Mouse (Mus musculus) kidney, postnatal 25 days (tissue): ENCODE data around the gene Hhat.
A peak's percentile ranks its signal among the peaks of the same experiment; 100 is the strongest.

ENCODE experiments used
- DNase-seq, 2 experiments: peaks; one replicate each; pipeline ENCODE4 v3.0.0; 2021; ENCODE audit warnings: mixed read lengths in 2 of 2

Gene Hhat

DNA sequence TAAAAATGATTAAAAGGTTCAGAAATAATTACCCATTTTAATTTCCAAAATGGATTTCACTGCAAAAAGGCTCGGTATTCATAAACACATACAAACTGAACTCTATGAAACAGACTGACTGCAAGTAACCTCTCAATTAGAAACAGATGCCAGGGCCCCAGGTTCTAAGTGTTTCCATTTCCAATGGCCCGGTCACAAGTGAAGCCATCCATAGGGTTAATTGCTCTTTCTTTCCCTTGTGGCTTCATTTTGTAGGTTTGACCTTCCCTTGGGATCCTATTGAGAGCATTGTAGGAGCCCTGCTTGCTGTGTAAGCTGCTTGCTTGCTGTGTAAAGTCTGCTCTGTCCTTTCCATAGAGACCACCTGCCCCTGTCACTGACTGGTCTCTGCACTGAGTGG, 123.7 kb downstream of the Hhat start:
- DNase-seq, result no peak

DNA sequence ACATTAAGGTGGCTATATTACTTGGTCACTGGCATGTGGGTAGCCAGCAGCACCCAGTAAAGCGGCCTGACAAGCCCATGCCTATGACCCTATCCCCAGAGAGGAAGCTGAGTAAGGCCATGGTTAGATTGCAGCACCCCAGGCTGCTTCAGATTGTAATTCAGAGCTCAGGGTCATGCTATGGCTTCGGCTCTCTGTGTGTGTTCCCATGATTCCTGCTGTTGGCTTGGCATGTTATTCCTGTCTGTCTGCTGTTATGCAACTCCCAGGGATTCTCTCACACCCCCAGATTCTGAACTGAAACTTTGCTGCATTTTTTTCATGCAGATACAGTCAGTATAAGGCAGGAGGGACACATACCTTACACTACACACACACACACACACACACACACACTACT, 128.9 kb downstream of the Hhat start:
- no peak for DNase-seq

DNA sequence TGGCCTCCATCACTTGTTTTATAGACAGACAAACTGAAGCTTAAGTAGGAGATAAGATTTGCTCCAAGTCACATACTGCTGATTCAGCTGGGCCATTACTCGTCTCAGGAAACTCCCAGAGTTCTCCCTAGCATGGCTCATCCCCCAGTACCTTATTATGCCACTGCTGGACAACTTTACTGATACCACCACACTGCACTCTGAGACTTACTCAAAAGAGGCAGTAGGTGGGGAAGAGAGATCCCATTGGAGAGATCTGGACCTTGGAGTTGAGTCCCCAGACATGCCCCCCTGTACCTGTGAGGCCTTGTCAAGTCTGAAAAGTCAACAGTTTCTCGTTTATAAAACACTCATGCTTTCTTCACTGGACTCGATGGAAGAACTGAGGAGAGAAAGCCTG, 131.8 kb downstream of the Hhat start:
- DNase-seq, result no peak

DNA sequence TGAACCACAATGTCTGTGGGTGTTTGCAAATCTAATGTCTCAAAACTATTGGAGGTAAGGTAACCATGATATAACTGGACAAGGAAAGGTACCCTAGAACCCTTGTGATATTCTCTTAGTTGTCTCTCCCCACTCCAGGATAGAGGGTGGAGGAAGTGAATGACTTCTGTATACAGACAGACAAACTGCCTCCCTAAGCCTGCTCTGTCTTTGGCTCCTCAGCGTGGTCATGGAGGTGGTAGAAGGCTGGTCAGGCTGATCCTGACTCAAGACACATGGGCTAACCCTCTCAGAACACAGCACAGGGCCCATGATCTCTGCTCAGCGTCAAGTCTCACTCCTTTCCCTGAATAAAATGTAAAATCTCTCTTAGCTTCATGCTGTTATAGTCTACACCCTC, 149.2 kb downstream of the Hhat start:
- DNase-seq, result no peak

DNA sequence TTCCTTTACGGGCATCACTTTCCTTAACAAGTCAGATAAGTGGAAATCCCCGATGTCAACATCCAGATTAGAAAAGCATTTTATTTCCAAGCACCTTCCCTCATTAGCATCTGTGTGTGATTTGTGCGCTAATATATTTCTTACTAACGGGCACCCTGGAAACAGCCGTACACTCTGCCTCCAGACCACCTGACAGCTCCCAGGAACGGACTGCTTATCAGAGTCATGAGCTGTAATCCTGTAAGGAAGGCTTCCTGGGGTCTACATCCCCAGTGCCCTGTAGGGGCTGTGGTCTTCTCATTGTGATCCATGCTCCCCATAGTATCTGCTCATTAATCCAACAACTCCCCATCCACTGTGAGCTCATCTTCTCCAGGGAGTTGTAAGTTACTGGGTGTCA, 157.8 kb downstream of the Hhat start:
- DNase-seq, result no peak

DNA sequence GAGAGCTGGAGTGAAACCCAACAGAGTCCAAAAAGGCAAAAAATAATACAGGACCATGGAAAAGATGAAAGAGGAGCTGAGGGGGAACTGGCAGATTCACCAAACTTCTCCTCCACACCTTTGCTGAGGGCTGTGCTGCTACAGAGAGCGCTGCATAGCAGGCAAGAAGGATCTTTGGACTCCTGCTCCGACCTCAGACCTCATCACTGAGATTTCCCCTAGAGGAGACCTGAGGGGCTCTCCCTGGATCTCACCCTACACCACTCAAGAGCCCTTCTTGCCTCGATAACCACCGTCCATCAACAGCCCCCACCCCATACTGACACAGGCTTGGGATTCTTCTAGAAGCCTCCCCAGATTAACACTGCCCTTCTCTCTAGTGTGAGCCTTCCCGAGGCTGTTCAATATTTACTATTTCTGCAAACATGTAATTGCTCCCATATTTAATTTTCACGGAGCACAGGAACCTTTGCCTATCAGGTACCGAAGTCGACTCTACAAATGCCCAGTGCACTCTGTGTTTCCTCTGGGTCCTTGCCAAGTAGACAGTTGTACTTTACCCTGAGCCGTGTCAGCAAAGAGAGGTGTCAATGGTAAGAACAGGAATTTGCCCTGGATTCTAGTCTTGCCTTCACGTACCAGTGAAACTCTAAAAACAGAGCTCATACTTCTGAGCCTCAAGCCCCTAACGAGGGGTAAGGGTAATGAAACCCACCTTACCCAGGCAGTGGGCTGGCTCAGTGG, 158.9 kb downstream of the Hhat start:
- DNase-seq, result peak; percentile 78 to 81

DNA sequence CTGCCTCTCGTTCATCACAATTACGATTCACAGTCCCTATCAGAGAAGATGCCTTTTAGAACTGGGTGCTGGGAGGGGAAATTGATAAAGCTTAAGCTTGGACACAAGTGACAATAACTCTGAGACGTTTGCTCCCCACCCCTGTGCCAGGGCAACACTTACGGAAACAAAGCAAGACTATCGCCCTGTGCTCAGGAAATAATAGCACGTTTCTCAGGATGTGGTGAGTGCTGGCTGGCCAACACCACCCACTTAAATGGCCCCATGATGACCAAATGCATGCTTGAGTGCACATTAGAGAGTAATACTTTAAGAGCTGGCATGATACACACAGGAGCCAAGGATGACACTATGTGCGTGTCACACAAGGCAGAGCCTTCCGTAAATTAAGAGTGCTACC, 164.1 kb downstream of the Hhat start:
- DNase-seq, result no peak

DNA sequence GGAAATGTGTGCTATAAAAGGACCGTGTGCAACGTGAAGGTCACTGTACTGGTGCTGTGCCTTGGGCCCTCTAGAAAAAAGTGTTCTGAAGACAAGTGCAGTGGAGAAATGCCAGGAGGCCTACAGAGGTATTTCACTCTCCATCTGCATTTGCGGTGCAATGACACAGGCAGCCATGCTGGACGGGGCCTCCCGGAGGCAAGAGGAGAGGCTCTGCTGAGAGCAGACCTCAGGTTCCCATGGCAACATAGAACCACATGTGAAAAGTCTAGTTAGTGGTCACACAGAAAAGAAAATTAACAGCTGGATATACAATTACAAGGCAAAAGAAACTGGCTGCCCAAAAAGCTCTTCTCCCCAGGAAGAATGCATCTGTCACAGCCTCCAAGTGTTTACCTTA, 166.6 kb downstream of the Hhat start:
- no peak for DNase-seq

DNA sequence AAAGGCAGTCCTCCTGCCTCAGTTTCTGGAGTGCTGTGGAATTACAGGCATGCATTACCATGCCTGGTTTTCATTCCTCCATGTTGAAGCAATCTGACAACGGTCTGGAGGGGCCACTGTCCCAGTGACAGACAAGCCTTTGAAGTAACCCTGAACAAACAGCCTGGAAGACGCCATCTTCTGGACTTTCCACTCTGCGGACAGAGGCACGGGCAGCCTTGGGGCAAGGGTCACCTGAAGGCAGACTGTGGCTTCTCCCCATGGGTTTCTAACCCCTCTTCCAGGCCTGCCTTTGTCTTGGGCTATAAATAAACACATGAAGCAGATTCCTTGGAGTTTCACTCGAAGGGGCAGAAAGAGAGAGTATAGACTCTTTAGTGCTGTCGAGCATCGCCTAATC, 167.5 kb downstream of the Hhat start:
- DNase-seq, result peak; percentile 19 to 57

DNA sequence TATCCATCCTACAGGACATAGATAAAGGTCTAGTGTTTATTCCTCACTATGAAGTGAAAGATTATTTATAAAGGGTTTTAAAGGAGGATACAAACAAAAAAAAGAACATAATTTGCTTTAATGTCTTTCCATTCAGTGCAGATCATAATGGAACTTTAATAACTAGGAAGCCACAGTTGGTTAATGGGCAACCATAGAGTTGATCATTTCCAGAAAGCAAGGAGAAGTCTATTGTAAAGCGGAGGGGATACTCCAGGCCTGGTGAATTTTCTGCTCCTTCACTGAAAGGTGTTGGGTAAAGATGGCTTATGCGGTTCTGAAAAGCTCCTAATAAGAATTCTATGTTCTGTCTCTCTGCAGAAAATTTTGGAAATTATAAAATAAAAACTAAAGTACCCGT, 169.8 kb downstream of the Hhat start:
- peak in 1 of 2 experiments; percentile 12 for DNase-seq

DNA sequence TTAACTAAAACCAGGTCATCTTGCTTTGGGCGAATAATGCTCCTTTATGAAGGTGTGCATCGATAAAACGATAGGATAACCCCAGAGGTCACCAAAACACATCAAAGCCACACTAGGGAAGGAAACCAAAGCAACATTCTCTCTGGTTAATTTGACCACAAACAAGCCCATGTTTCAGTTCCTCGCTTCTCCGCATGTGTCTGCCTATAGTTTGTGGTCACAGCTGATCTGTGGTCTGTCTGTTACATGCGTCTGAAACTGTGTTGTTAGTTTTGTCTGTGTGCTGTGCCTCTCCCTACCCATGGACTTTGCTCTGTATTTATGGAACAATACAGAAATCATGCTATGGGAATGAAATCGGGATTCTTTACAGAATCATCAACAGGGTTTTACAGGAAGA, 171.3 kb downstream of the Hhat start:
- DNase-seq, result no peak

DNA sequence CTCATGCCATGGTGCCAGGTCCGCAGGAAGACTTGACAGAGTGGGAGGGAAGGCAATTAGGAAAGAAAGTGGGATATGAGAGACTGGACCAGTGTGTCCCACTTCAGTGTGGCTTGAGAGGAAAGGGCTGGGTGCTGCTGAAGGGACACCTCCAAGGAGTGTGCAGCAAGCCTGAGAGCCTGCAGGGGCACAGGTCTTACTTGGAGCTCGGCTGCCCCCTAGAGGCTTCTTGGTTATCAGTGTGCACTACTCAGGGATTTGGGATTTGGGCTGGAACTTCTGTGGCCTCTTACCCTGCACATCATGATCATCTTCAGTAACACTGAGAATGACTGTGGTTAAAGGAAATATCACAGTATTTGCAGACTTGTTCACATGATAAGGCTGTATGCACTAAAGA, 172.6 kb downstream of the Hhat start:
- peak; percentile 81 to 93 for DNase-seq

DNA sequence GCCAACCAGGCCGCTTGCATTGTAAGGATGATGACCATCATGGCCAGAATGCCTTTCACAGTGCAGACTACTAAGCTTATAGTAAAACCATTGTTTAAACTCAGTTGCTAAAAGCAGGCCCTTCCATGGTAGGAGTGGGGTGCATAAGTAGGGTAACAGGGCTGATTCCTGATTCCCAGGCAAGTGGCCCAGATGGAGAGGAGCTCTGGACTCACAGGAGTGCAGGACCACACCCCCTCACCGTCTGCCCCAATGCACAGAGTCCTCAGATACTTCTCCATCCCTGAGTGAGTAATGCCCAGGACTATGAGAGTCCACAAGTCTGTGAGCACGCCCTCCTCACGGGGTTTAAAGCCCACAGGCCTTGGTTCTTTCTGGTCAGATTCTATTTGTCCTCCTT, 175.6 kb downstream of the Hhat start:
- no peak for DNase-seq

DNA sequence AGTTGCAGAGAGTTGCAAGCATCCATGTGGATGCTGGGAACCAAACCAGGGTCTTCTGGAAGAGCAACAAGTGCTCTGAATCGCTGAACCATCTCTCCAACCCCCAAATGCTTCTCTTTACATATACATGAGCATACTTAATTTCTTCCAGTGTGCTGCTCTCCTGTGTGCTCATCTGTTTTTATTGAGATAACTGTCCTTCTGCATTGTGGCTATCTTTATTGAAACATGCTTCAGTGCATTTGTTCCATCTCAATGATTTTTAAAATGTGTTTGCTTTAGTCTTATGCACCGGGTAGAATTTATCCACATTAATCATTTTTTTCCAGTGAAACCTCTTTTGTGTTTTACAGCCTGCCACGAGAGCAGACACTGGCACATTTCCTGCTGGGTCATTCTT, 177.5 kb downstream of the Hhat start:
- DNase-seq, result no peak

DNA sequence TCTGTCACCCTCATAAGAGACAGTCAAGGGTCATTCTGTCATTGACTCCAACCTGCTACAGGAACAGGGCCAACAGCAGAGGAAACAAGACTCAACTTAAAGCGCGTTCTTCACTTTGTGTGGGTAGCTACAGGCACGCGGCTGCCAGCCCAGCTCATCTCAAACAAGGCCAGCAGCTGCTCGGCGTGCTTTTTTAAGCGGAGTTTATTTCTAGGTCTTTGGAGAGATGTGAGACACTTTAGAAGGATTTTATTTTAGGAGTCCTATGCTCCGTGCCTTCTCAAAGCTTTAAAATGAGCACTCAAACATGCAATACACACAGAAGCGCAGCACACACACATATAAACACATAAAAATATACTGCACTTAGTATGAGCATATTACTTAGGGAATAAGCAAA, 183.6 kb downstream of the Hhat start:
- DNase-seq, result no peak

DNA sequence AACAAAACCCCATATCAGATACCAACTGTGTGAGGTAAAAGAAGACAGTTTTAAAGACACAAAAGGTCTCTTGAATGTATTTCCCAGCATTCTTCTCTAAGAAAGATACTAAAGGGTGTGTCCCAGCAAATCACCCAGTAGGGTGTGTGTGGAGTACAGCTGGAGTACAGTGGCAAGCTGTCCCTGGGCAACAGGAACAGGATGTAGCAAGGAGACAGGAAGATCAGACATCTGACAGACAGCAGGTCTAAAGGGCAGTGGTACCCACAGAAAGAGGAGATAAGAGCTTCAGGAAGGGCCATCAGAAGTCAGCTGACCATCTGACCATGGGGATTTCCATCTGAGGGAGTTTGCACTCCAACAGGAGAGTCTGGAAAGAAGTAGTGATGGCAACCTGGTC, 185.7 kb downstream of the Hhat start:
- no peak for DNase-seq

DNA sequence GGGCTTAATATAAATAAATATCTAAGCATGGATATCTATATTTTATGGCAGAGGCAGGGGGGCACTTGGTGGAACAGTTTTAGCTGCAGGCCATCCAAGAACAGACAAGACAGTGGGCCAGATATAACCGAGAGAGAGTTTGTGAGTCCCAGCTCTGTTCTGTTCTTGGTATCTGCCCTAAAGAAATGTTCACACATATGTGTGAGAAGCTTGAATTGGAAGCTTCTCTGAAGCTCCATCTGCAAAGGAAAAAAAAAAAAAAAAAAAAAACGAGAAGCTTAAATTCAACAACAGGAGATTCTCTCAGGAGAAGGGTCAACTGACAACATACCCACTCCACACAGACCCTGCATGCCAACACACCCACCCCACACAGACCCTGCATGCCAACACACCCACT, 188.1 kb downstream of the Hhat start:
- no peak for DNase-seq

DNA sequence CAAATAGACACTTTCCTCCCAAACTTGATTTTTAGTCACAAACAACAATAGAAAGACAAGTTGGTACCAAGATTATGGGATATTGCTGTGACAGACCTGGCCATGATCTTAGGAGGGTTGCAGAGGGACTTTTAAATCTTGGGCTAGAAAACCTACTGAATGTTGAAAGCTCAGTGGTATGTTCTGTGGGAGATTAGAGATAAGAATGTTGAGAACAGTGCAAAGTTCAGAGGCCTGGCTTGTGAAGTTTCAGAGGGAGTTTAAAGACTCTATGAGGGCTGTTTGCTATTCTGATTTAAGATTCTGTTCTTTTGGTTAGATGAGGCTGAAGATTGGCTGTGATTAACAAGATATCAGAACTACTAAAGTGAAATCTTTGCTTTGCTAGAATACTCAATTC, 206.3 kb downstream of the Hhat start:
- no peak for DNase-seq

DNA sequence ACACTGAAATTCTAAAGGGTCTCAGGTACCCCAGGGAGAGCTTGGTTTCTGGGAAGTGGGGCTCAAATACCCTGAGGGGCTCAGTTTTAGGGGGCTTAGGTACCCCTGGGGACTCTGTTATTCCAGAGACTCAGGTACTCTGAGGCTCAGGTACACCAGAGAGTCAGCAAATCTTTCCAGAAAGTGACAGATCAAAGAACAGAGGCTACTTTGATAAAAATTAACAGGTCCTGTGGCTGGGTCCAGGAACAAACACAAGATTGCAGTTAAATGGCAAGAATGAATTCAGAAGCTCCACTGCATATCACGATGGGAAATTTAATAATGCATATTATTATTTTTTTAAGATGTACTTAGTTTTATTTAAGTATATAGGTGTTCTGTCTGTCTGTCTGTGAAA, 211.7 kb downstream of the Hhat start:
- peak in 1 of 2 experiments; percentile 5 for DNase-seq

DNA sequence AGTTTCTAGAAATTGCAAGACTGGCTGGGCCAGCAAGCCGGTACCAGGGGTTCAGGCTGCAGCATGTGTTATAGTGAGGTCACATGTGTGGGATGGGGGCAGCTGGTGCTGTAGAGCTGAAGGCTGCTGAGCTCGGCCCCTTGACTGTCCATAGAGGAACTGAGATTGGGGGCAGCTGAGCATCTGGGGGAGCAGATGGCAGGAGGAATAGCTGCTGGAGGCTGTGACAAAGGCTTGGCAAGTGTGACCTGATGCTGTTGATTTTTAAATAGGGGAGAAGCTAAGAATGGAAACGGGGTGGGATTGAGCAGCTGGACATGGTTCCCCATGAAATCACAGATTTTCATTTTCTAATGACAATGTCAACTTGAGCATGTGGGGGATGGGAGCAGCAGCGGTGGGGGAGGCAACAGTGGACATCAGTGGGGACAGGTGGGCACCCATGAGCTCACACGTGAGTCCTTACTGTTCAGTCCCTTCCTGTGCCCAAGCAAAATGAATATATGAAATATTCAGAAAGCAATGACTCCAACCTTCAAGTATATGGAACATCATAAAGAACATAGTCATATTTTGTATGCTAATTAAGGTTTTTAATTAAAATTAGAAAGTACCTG, 212.9 kb downstream of the Hhat start:
- DNase-seq, result no peak

DNA sequence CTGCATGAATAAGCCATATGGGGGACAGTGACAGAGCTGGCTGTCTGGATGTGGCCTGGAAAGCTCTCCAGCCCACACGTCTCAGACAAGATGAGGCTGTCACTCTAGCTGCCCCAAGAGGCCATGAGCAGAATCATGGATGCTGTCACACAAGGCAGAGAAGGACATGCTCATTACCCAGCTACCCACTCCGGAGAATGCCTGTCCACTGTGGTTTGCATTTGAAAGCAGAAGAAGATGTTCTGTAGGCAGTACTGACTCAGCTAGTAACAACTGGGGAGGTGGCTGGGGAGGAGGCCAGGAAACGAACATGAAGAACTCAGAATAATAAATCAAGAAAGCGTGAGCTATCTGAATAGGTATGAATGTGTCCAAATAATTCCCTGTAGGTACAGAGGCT, 215.5 kb downstream of the Hhat start:
- DNase-seq, result no peak

DNA sequence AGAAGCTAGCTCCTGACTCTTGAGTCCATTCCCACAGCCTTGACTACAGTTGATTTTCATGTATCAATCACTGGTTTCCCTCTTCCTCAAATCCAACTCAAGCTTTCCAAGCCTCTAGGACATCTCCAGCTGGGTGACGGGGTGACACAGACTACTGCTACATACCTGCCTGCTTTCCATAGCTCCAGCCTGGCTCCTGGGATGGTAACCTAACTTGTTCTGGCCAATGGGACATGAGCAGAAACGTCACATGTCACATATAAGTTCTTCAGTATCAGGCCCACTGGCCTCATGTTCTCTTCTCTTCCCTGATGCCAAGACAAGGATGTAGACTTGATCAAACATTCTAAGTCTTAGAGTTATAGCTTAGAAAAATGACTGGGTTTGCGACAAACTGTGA, 220.5 kb downstream of the Hhat start:
- no peak for DNase-seq

DNA sequence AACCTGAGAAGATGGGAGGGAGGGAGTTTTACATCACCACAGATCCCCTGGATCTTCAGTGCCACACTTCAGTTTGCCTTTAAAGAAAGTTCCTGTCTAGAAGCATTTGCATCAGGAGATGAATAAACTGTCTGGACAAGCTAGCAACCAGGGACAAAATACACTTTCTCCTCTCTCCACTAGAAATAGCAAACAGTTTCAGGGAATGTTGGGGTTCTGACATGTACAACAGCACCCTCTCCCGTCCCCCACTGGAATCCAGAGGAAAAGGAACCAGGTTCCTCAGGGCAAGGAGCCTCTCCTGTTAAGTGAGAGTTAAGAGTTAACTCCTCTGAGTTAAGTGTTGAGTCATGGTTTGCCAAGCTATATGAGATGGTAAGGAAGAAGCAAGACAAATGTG, 224.2 kb downstream of the Hhat start:
- no peak for DNase-seq

DNA sequence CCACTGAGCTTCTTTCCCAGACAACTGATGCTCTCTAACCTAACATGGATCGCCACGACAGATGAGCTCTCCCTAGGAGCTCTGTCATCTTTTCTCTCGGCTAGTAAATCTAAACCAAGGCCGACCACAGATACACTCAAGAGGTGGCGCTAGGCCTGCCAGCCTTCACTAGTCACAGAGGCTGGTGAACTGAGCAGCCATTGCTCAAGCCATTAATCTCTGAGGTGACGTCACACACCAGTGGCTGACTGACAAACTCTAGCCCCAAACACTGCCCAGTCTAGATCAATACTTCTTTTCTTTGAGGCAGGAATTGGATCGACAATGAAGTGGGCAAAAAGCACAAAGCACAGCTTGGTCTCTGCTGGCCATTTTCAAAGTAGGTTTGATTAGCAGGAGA, 226.1 kb downstream of the Hhat start:
- DNase-seq, result no peak

DNA sequence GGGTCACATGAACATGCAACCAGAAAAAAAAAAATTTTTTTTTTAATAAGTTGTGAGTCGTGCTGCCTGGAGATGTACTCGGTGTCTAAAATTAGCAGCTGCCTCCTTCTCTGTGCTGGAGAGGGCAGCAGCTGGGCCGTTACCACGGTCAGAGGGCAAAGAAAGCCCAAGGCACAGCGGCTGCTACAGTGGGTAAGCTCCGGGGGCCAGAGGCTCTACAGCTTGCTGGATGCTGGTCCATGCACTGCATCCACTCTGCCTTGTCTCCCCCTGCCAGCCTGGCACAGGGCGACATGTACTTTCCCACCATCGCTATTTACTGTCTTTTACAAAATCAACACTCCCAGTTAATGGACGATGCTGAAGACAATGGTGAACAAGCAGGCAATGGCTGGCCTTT, 226.9 kb downstream of the Hhat start:
- no peak for DNase-seq
